Mouse (Mus musculus) cortical plate, adult 2 months (tissue): ENCODE results near the gene Gna14.

Experiments
- CTCF ChIP-seq: fragments of 200-500 bp; IDR thresholded peaks from 2 replicates; pipeline ENCODE4 v1.5.1; 2011; ENCODE audit warnings: mild to moderate bottlenecking, control low read depth, low read length; ENCODE audit not compliant: insufficient read depth; ENCODE audit errors: extremely low read depth
- POLR2A ChIP-seq: fragments of 200-500 bp; IDR thresholded peaks from 2 replicates; pipeline ENCODE4 v1.6.1; 2011; ENCODE audit warnings: mild to moderate bottlenecking, low read length, control low read depth; ENCODE audit not compliant: insufficient read depth; ENCODE audit errors: extremely low read depth

GRCm38 (mm10) chr19:16527031-16527430, 91.5 kb downstream of the Gna14 start:
- TF ChIP-seq CTCF (no peak), POLR2A (no peak)
